Mouse (Mus musculus) myocyte (in vitro differentiated cells): Measurements from ENCODE around the gene Tmc6. TPM values are rescaled to one million over a fixed set of nuclear protein-coding genes. Genes with fewer than 3 reads are reported as not detected.

Experiments
- H3K27me3 ChIP-seq: one replicate; pipeline ENCODE4 v1.6.1; 2011; ENCODE audit not compliant: control insufficient read depth, insufficient read depth, insufficient read length
- H3K36me3 ChIP-seq: one replicate; pipeline ENCODE4 v1.6.1; 2011; ENCODE audit not compliant: control insufficient read depth, insufficient read depth
- H3K4me2 ChIP-seq: one replicate; pipeline ENCODE4 v1.6.1; 2011; ENCODE audit warnings: low read depth, control low read depth
- H3K4me3 ChIP-seq: one replicate; pipeline ENCODE4 v1.5.1; 2011; ENCODE audit warnings: mild to moderate bottlenecking, control low read depth, moderate library complexity
- H3K79me2 ChIP-seq: one replicate; pipeline ENCODE4 v1.6.1; 2011; ENCODE audit not compliant: control insufficient read depth, insufficient read depth
- H3ac ChIP-seq: one replicate; pipeline ENCODE4 v1.6.1; 2011; ENCODE audit not compliant: control insufficient read depth, insufficient read length
- CEBPB ChIP-seq: IDR thresholded peaks from 2 replicates; pipeline ENCODE4 v1.6.1; 2011; ENCODE audit warnings: mild to moderate bottlenecking, moderate library complexity; ENCODE audit not compliant: poor library complexity, insufficient read depth, severe bottlenecking
- E2F4 ChIP-seq: IDR thresholded peaks from one replicate; pipeline ENCODE4 v1.6.1; 2011; ENCODE audit warnings: mild to moderate bottlenecking, control low read depth, moderate library complexity; ENCODE audit not compliant: insufficient read depth
- MAX ChIP-seq: IDR thresholded peaks from one replicate; pipeline ENCODE4 v1.6.1; 2011; ENCODE audit warnings: low read depth, mild to moderate bottlenecking, control low read depth
- MYOD1 ChIP-seq, 3 experiments: IDR thresholded peaks; one replicate each; pipeline ENCODE4 v1.6.1; 2011; ENCODE audit warnings: control low read depth in 2 of 3, low read depth in 2 of 3, mild to moderate bottlenecking in 2 of 3, moderate library complexity in 1 of 3; ENCODE audit not compliant: insufficient read length in 2 of 3, control insufficient read depth in 1 of 3
- MYOG ChIP-seq, 3 experiments: IDR thresholded peaks; one replicate each; pipeline ENCODE4 v1.6.1; 2011; ENCODE audit warnings: control low read depth in 2 of 3, low read depth in 2 of 3, mild to moderate bottlenecking in 2 of 3; ENCODE audit not compliant: insufficient read length in 2 of 3, control insufficient read depth in 1 of 3, insufficient read depth in 1 of 3
- POLR2A ChIP-seq: IDR thresholded peaks from one replicate; pipeline ENCODE4 v1.6.1; 2011; ENCODE audit warnings: low read depth, mild to moderate bottlenecking, control low read depth, moderate library complexity; ENCODE audit not compliant: insufficient read length
- POLR2AphosphoS2 ChIP-seq: IDR thresholded peaks from one replicate; pipeline ENCODE4 v1.6.1; 2011; ENCODE audit warnings: low read depth, control low read depth; ENCODE audit not compliant: insufficient read length
- REST ChIP-seq: IDR thresholded peaks from one replicate; pipeline ENCODE4 v1.6.1; 2011; ENCODE audit warnings: mild to moderate bottlenecking, control low read depth, moderate library complexity; ENCODE audit not compliant: insufficient read depth, insufficient read length
- SRF ChIP-seq: IDR thresholded peaks from one replicate; pipeline ENCODE4 v1.6.1; 2011; ENCODE audit warnings: low read depth; ENCODE audit not compliant: control insufficient read depth, insufficient read length
- TCF12 ChIP-seq: IDR thresholded peaks from one replicate; pipeline ENCODE4 v1.6.1; 2011; ENCODE audit warnings: mild to moderate bottlenecking, control low read depth; ENCODE audit not compliant: poor library complexity, insufficient read depth, severe bottlenecking
- TCF3 ChIP-seq: IDR thresholded peaks from one replicate; pipeline ENCODE4 v1.6.1; 2011; ENCODE audit warnings: low read depth, control low read depth; ENCODE audit not compliant: insufficient read length
- USF1 ChIP-seq: IDR thresholded peaks from one replicate; pipeline ENCODE4 v1.6.1; 2011; ENCODE audit warnings: low read depth, mild to moderate bottlenecking, control low read depth, moderate library complexity
- polyA plus RNA-seq: library from polyadenylated mRNA; unstranded; fragments of >200 nt; fragmentation: generic; extraction: Trizol; gene quantifications from one replicate; pipeline ENCODE4 v1.2.1, GENCODE M21; 2012; ENCODE audit warnings: missing spikeins

The Tmc6 gene
- polyA plus RNA-seq, 1 experiment = 51.9 TPM

GRCm38 (mm10) chr11:117730490-117730838 lies 51.5 kb downstream of the Tmc6 start:
- no peak for TF ChIP-seq MAX
- TF ChIP-seq CEBPB = no peak
- TF ChIP-seq MYOD1 (IDR thresholded peaks at IDR 0.05; ENCODE audit: control insufficient read depth in 1 of 3, insufficient read length in 2 of 3, low read depth in 2 of 3) = no peak
- TF ChIP-seq TCF12 = no peak
- TF ChIP-seq E2F4 = no peak
- TF ChIP-seq SRF = no peak
- TF ChIP-seq TCF3 = no peak
- TF ChIP-seq REST = no peak
- no peak for TF ChIP-seq USF1
- TF ChIP-seq MYOG (IDR thresholded peaks at IDR 0.05; ENCODE audit: control insufficient read depth in 1 of 3, insufficient read depth in 1 of 3, insufficient read length in 2 of 3, low read depth in 2 of 3) = no peak
- Histone ChIP-seq H3K36me3 (no peaks in the 10 kb centered on the region), H3K4me3 (no peak overlapping the region), H3K4me2 (peak overlapping the region; percentile 69), H3K79me2 (no peaks in the 10 kb centered on the region), H3K27me3 (no peaks in the 10 kb centered on the region), H3ac (no peak overlapping the region)

GRCm38 (mm10) chr11:117729798-117730489 lies 52.1 kb downstream of the Tmc6 start:
- Histone ChIP-seq H3K79me2 (no peaks in the 10 kb centered on the region), H3K36me3 (no peaks in the 10 kb centered on the region), H3K27me3 (no peaks in the 10 kb centered on the region), H3K4me2 (peak overlapping the region; percentile 69), H3ac (no peak overlapping the region), H3K4me3 (no peak overlapping the region)
- TF ChIP-seq MYOD1 (IDR thresholded peaks at IDR 0.05; ENCODE audit: control insufficient read depth in 1 of 3, insufficient read length in 2 of 3, low read depth in 2 of 3) (peak in 2 of 3 experiments; percentile 55), MAX (no peak), MYOG (IDR thresholded peaks at IDR 0.05; ENCODE audit: control insufficient read depth in 1 of 3, insufficient read depth in 1 of 3, insufficient read length in 2 of 3, low read depth in 2 of 3) (peak in 2 of 3 experiments; percentile 4 to 29), SRF (no peak), USF1 (no peak), POLR2A (no peak)

GRCm38 (mm10) chr11:117729341-117729740 lies 52.7 kb downstream of the Tmc6 start:
- peak overlapping the region; percentile 69 for H3K4me2 ChIP-seq
- no peaks in the 10 kb centered on the region for H3K79me2 ChIP-seq
- TF ChIP-seq POLR2A (no peak), MAX (no peak), CEBPB (peak; percentile 31; the same call in 1 of the 2 replicates), REST (no peak), MYOD1 (IDR thresholded peaks at IDR 0.05; ENCODE audit: control insufficient read depth in 1 of 3, insufficient read length in 2 of 3, low read depth in 2 of 3) (no peak), TCF12 (no peak), E2F4 (no peak), POLR2AphosphoS2 (peak; percentile 52), USF1 (no peak), SRF (no peak), MYOG (IDR thresholded peaks at IDR 0.05; ENCODE audit: control insufficient read depth in 1 of 3, insufficient read depth in 1 of 3, insufficient read length in 2 of 3, low read depth in 2 of 3) (no peak), TCF3 (no peak)
- no peaks in the 10 kb centered on the region for H3K27me3 ChIP-seq
- H3ac ChIP-seq = no peak overlapping the region
- no peaks in the 10 kb centered on the region for H3K36me3 ChIP-seq
- H3K4me3 ChIP-seq = no peak overlapping the region

GRCm38 (mm10) chr11:117728841-117729240 lies 53.2 kb downstream of the Tmc6 start:
- peak overlapping the region; percentile 69 for H3K4me2 ChIP-seq
- peak; percentile 24 for TF ChIP-seq TCF3
- peak; percentile 63 for TF ChIP-seq POLR2AphosphoS2
- TF ChIP-seq MYOD1 (IDR thresholded peaks at IDR 0.05; ENCODE audit: control insufficient read depth in 1 of 3, insufficient read length in 2 of 3, low read depth in 2 of 3) = peak; percentile 93 to 96 (median 93)
- peak; percentile 16 for TF ChIP-seq TCF12
- TF ChIP-seq MYOG (IDR thresholded peaks at IDR 0.05; ENCODE audit: control insufficient read depth in 1 of 3, insufficient read depth in 1 of 3, insufficient read length in 2 of 3, low read depth in 2 of 3) = peak in 2 of 3 experiments; percentile 24 to 73
- no peak for TF ChIP-seq REST
- no peak for TF ChIP-seq USF1
- H3ac ChIP-seq = no peak overlapping the region
- H3K79me2 ChIP-seq = no peaks in the 10 kb centered on the region
- H3K4me3 ChIP-seq = no peak overlapping the region
- no peaks in the 10 kb centered on the region for H3K27me3 ChIP-seq
- H3K36me3 ChIP-seq = no peaks in the 10 kb centered on the region

GRCm38 (mm10) chr11:117728245-117728644 lies 53.8 kb downstream of the Tmc6 start:
- H3K79me2 ChIP-seq = no peaks in the 10 kb centered on the region
- TF ChIP-seq MYOG (IDR thresholded peaks at IDR 0.05; ENCODE audit: control insufficient read depth in 1 of 3, insufficient read depth in 1 of 3, insufficient read length in 2 of 3, low read depth in 2 of 3) (no peak), MYOD1 (IDR thresholded peaks at IDR 0.05; ENCODE audit: control insufficient read depth in 1 of 3, insufficient read length in 2 of 3, low read depth in 2 of 3) (no peak), POLR2A (no peak), POLR2AphosphoS2 (peak; percentile 78), MAX (no peak), CEBPB (no peak), TCF12 (no peak), SRF (no peak)
- H3K4me2 ChIP-seq = peak overlapping the region; percentile 69
- no peaks in the 10 kb centered on the region for H3K36me3 ChIP-seq
- H3K27me3 ChIP-seq = no peaks in the 10 kb centered on the region
- H3K4me3 ChIP-seq = no peak overlapping the region
- H3ac ChIP-seq = no peak overlapping the region
